Mouse (Mus musculus) cerebellum, adult 11-12 months (tissue): ENCODE data around the gene Aloxe3.

ENCODE experiments used
- DNase-seq: peaks from one replicate; pipeline ENCODE4 v3.0.0; 2022

Aloxe3 gene

GRCm38 (mm10) chr11:69095511-69096231 is 30.0 kb upstream of the Aloxe3 start:
- peak; percentile 51 for DNase-seq

GRCm38 (mm10) chr11:69096360-69096986 is 29.2 kb upstream of the Aloxe3 start:
- no peak for DNase-seq

GRCm38 (mm10) chr11:69096987-69097900 is 28.5 kb upstream of the Aloxe3 start:
- peak; percentile 92 for DNase-seq

- DNase-seq = peak; percentile 61
These were observed 27.5 kb upstream of the Aloxe3 start for GRCm38 (mm10) chr11:69098039-69098761.

- peak; percentile 99 for DNase-seq
These were observed 27.0 kb upstream of the Aloxe3 start for GRCm38 (mm10) chr11:69098762-69099091.

GRCm38 (mm10) chr11:69099177-69099914 is 26.4 kb upstream of the Aloxe3 start:
- DNase-seq = peak; percentile 88

- DNase-seq = peak; percentile 93
These were observed 25.8 kb upstream of the Aloxe3 start for GRCm38 (mm10) chr11:69099915-69100345.

GRCm38 (mm10) chr11:69100639-69101360 is 24.9 kb upstream of the Aloxe3 start:
- peak; percentile 74 for DNase-seq

GRCm38 (mm10) chr11:69101604-69102402 is 23.9 kb upstream of the Aloxe3 start:
- DNase-seq = peak; percentile 58

- DNase-seq = peak; percentile 57
These were observed 23.3 kb upstream of the Aloxe3 start for GRCm38 (mm10) chr11:69102403-69102725.

GRCm38 (mm10) chr11:69103121-69103520 is 22.6 kb upstream of the Aloxe3 start:
- peak; percentile 52 for DNase-seq

GRCm38 (mm10) chr11:69103531-69104435 is 21.9 kb upstream of the Aloxe3 start:
- peak; percentile 23 for DNase-seq

GRCm38 (mm10) chr11:69104487-69104886 is 21.2 kb upstream of the Aloxe3 start:
- DNase-seq = peak; percentile 49

- no peak for DNase-seq
These were observed 20.5 kb upstream of the Aloxe3 start for GRCm38 (mm10) chr11:69105227-69105626.

- DNase-seq = no peak
These were observed 19.9 kb upstream of the Aloxe3 start for GRCm38 (mm10) chr11:69105796-69106195.

GRCm38 (mm10) chr11:69106299-69106698 is 19.4 kb upstream of the Aloxe3 start:
- no peak for DNase-seq

- peak; percentile 53 for DNase-seq
These were observed 18.9 kb upstream of the Aloxe3 start for GRCm38 (mm10) chr11:69106842-69107241.

GRCm38 (mm10) chr11:69107676-69108075 is 18.0 kb upstream of the Aloxe3 start:
- no peak for DNase-seq

GRCm38 (mm10) chr11:69108223-69108622 is 17.5 kb upstream of the Aloxe3 start:
- no peak for DNase-seq
